Mouse (Mus musculus): Measurements from ENCODE around the gene Rps19bp1.
A peak's percentile ranks its signal among the peaks of the same experiment; 100 is the strongest.

The Rps19bp1 gene

DNA sequence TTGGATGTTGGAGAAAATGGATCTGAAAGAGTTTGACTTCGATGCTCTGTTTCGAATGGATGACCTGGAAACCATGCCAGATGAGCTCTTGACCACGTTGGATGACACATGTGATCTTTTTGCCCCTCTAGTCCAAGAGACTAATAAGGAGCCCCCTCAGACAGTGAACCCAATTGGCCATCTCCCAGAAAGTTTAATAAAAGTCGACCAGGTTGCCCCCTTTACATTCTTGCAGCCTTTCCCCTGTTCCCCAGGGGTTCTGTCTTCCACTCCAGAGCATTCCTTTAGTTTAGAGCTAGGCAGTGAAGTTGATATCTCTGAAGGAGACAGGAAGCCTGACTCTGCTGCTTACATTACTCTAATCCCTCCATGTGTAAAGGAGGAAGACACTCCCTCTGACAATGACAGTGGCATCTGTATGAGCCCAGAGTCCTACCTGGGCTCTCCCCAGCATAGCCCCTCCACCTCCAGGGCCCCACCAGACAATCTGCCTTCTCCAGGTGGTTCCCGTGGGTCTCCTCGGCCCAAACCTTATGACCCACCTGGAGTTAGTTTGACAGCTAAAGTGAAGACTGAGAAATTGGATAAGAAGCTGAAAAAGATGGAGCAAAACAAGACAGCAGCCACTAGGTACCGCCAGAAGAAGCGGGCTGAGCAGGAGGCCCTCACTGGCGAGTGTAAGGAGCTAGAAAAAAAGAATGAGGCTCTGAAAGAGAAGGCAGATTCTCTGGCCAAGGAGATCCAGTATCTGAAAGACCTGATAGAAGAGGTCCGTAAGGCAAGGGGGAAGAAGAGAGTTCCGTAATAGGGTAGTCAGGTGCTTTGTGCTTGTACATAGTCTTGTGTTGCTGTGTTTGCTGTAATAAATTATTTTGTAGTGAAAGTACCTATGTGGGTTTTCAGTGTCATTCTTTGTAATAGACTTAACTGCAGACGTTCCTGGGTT is 7.2 kb downstream of the Rps19bp1 start:
- DNase-seq: no peak

GRCm38 (mm10) chr15:80256242-80256641 is 7.9 kb downstream of the Rps19bp1 start:
- DNase-seq: no peak

DNA sequence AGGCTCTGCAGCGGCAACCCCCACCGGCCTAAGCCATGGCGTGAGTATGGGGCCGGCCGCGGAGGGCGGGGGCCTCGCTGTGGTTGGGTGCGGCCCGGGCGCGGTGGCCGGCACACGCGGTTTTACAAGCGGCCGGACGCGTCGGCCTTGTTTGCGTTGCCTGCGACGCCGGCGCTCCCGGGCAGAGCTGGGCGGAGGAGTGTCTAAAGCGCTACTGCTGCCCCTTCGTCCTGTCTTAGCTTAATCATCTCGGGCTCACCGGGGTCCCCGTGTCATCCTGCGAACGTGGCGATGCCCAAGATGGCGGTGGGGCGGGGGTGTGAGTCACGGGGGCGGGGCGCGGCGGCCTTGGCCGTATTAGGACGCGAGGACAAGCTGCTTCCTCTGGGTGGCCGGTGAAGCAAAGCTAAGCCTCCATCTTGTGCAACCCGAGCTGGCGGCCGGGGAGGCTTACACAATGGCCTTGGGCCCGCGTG is 8.4 kb downstream of the Rps19bp1 start:
- peak; percentile 88 to 94 for DNase-seq

DNA sequence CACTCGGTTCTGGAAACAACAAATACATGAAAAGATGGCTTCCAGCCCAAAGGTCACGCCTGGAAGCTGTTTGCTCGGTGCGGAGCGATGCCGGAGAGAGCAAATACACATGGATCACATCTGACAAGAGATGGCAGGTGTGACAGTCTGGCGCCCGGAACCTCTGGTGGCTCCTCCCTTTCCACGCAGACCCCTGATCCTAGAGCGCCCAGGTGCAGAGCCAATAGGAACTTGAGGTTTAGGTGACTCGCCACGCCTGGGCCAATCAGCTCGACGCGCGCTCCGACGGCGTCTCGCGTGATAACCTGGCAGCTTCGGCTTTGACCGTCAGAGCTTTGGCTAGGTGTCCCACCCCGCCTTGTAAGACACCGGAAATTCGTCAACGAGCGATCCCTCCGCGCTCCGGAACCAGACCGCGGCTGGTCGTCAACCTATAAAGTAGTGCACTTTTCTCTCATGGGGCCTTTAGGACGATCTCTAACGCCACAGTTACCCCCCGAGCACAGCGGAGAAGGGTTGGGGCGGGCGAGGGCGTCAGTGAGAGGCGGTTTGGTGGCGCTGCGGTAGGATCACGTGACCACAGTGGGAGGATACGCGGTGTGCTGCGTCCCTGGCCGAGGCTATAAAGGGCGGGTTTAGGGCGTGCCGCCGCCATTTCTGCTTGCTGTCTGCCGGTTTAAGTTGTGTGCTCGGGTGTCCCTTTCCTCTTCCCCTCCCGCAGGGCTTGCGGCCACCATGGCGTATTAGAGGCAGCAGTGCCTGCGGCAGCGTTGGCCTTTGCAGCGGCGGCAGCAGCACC is 9.1 kb downstream of the Rps19bp1 start, which contains the start of gene Atf4:
Atf4 (plus strand) TSS at position 338 of the 799 bp plus-strand sequence.
- DNase-seq: peak; percentile 98 to 100

- peak in 1 of 2 experiments; percentile 50 for DNase-seq
Measured at GRCm38 (mm10) chr15:80254207-80254606, 9.9 kb downstream of the Rps19bp1 start.

DNA sequence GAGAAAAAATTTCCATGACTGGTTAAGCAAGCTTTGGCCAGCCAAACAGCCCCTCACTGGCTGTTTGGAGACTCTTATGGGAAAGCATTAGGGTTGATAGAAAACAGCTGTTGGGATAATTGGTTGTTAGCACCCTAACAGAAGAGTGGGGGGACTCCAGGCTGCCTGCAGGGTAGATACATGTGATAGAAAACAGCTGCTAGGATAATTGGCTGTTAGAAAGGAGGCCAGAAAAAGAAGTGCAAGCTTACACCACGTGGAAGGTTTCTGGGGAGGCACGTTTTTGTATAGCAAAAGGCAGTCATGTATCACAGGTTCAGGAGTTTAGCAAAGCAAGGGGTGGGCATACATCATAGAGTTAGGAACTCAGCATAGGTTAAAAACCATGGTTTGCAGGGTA is 10.6 kb downstream of the Rps19bp1 start:
- DNase-seq: no peak

DNA sequence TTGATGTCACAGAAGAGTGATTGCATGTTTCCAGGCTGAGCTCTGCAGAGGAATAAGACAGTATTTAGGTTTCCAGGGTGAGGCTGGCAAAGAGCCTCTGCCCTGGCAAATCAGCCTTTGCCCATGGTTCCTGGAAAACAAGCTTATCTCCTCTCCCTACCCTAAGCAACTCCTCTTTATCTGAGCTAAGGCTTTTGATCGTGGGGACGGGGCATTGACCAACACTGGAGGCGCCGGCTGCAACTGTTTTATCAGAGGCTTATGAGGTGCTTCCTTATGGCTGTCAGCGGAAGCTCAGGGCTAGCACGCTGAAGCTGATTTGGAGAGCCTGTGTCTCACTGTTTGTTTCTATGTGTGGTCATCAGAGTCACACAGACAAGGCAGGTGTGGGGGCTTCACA is 13.5 kb downstream of the Rps19bp1 start:
- DNase-seq: no peak

DNA sequence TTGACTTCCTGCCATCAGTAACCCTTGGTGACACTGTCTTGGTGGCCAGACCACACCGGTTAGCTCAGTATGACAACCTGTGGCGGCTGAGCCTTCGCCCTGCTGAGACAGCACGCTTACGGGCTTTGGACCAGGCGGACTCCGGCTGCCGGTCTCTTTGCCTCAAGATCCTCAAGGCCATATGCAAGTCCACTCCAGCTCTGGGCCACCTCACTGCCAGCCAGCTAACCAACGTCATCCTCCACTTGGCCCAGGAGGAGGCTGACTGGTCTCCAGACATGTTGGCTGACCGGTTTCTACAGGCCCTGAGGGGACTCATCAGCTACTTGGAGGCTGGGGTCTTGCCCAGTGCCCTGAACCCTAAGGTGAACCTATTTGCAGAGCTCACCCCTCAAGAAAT is 14.4 kb downstream of the Rps19bp1 start:
- DNase-seq: no peak

GRCm38 (mm10) chr15:80248596-80248995 is 15.5 kb downstream of the Rps19bp1 start:
- no peak for DNase-seq

- no peak for DNase-seq
Measured at GRCm38 (mm10) chr15:80248135-80248534, 16.0 kb downstream of the Rps19bp1 start.

DNA sequence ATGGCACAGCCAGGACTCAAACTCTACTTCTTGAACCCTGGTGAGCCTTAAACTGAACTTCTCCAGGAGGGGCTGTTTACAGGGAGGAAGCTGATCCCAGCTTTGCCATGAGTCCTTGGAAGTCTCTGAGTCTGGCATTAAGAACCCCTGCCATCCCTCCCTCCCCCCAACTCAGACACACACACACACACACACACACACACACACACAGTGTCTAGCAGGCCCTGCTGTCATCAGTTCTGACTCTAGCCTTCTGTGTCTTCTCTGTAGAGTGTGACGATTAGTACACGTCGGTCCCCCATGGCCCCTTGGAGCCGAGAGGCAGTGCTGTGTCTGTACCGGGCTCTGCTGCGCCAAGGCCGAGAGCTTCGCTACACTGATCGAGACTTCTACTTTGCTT is 28.6 kb downstream of the Rps19bp1 start, which contains the start of gene AC140267.1:
AC140267.1 (plus strand) TSS at position 301 of the 400 bp plus-strand sequence.
- no peak for DNase-seq

DNA sequence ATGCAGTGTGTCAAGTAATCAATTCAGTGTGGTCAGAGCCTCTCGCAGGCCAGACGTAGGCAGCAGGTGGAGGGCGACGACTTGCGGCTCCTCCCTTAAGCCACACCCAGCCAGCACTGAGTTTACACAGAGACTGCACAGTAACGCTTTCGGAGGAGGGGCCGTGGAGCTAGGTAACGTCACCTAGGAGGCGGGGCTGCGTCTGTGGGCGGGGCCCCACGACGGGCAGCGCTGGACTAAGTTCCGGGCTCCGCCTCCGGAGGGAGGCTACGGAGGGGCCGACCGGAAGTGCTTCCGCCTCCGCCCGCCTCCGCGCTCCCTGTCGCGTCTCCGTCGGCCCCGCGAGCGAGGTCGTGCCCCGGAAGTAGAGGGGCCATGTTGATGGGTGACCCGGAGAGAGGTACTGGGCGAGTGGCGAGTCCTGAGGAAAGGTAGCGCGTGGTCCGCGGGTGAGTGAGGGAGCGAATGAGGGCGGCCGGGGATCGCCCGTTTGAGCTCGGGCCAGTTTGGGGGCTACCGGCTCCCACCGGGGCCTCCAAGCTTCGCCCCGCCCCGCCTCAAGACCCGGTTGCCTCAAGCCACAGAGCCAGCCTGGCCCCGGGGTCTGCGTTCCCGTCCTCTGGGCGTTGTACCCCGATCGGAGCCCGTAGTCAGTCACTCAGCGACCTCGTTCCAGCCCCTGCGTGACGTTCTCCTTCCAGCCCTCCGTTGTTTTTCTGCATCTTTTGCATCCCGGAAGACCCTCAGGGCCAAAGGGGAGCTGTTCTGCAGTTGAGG is 30.2 kb downstream of the Rps19bp1 start, which contains the start of gene Mief1:
Mief1 (plus strand) TSS at position 286 of the 777 bp plus-strand sequence.
- DNase-seq: peak; percentile 99

DNA sequence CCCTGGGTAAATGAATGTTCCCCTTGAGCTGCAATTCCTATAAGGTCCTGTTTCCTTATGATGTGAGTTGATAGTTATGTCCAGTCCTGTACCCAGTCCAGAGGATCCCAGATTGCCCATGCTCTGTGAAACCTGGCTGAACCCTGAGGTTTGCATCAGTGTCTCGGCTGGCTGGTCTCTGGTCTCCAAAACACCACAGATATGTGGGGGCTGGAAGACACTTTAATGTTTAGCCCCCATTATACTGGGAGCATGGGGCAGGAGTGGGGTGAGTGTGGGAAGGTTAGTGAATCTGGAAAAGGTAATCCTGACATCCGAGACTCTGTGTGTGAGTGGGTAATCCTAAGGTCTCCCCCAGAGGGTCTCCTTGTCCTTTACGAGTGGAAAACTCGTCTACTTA is 31.1 kb downstream of the Rps19bp1 start:
- no peak for DNase-seq

DNA sequence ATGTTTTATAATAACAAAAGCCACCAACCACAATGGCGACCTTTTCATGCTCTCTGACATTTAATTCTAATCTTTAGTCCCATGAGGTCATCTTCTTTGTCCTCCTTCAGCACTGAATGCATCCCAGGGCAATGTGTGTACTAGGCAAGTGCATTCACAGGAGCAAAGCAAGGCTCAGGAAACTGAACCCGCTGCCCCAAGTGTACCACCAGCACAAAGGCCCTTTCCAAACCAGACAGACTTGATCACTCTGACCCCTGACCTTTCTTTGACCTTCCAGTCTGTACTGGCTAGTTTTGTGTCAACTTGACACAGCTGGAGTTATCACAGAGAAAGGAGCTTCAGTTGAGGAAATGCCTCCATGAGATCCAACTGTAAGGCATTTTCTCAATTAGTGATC is 31.8 kb downstream of the Rps19bp1 start:
- no peak for DNase-seq

DNA sequence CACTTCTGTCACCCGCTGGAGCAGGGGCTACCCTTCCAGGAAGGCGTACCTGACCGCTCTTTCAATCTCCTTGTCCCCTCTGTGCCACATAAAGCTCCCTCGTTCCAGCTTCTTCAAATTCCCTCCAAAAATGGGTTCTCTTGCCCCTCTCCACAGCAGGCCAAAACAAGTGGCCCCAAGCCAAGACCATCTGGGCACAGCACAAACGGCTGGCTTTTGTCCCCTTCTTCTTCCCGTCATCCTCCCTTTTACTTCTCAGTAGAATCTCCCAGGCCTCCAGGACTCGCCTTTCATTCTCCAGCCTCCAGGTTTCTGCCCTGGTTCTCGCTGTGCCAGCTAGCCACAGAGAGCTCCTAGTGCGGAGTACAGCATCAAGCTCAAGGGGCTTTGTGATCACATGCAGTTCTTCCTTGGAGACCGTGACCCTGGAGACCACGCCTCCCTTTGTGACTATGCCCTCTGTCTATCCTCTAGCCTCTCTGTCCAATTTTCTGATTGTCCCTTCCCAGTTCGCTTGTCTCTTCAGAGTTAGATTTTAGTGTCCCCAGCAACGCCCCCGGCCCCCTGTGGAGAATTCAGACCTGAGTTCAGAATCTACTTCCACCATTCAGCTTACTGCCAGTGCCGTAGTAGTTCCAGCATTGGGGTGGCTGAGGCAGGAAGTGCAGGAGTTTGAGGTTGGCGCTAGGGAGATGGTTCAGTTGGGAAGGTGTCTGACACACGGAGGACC is 35.9 kb downstream of the Rps19bp1 start:
- no peak for DNase-seq

- DNase-seq: peak; percentile 75 to 87
Measured at GRCm38 (mm10) chr15:80225796-80226195, 38.3 kb downstream of the Rps19bp1 start.

GRCm38 (mm10) chr15:80225208-80225607 is 38.9 kb downstream of the Rps19bp1 start:
- peak; percentile 71 to 72 for DNase-seq

DNA sequence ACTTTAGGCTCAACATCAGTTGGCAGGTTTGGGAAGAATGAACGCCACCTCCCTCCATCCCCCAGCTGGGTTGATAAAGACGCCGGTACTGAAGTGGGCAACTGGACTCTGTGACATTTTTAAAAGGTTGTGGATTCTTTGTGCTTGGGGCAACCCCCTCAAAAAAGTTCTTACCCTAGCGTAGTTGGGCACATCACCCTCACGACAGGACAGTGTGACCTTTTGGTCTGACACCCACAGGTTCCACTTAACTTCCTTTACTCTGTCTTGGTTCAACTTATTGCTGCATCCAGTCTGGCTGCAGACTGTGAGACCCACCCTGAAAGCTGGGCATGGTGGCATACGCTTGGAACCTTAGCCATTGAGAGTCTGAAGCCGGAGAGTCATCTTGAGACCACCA is 40.4 kb downstream of the Rps19bp1 start:
- no peak for DNase-seq

DNA sequence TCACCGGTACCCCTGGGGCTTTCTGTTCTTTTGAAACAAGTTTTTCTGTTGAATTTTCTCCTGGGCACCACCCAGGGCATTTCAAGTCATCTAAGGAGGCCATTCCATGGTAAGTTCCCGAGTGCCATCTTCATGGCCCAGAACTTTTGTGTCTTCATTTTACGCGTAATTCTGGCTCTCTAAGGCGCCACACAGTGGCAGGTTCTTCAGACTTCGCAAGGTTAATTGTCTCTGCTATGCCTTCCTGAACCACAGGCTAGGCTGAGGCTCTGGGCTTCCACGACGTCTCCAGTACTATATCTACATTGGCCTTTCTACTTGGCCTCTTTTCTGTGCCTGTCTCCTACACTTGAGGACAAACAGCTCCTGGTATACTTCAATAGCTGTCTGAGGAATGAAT is 43.1 kb downstream of the Rps19bp1 start:
- DNase-seq: no peak

DNA sequence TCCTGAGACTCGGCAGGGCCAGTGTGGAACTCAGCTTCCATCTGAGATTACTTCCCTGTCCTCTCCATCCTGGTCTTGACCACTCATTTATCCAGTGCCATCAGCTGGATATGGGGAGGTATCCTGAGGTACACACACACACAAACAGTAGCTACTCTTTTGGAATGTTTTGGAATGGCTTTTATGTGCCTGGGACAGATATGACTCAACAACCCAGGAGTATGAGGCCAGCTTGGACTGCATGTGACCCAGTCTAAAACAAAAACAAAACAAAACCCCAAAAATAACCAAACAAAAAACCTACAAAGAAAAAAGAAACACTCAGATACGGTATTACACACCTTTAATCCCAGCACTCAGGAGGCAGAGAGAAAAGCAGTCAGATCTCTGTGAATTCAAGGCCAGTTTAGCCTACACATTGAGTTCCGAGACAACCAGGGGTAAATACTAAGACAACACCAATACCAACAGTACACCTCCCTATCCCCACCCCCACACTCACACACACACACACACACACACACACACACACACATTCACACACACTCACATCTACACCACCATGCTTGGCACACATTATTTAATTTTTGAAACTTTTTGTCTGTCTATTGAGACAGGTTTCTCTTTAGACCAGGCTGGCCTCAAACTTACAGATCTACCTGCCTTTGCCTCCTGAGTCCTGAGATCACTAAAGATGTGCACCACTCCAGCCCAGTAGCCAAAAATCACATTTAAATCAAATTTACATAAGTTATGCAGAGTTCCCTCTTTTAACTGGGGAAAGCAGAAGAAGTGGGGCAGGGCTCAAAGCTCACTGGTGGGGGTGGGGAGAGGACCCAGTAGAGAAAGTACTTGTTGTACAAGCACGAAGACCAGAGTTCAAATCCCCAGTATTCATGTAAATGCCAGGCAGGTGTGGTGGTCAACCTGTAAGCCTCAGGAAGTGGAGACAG is 44.1 kb downstream of the Rps19bp1 start:
- no peak for DNase-seq

GRCm38 (mm10) chr15:80219211-80219610 is 44.9 kb downstream of the Rps19bp1 start:
- DNase-seq: no peak

All from kidney, postnatal 25 days (tissue).